Mouse (Mus musculus) kidney, adult 2 months (tissue): ENCODE data around the gene Atf6.

Source experiments
- CTCF ChIP-seq: fragments of 200-500 bp; conservative IDR thresholded peaks from 2 replicates; pipeline ENCODE4 v1.5.1; 2011; ENCODE audit warnings: low read depth, mild to moderate bottlenecking, control low read depth, low read length, moderate library complexity, mixed read lengths; ENCODE audit not compliant: insufficient read depth, insufficient read length
- POLR2A ChIP-seq: fragments of 200-500 bp; IDR thresholded peaks from one replicate; pipeline ENCODE4 v1.6.1; 2011; ENCODE audit warnings: low read depth, low read length, control low read depth

GRCm38 (mm10) chr1:170884390-170884789 is 16.8 kb upstream of the Atf6 start:
- TF ChIP-seq CTCF (no peak), POLR2A (no peak)
